Mouse (Mus musculus) heart, postnatal 0 days (tissue): ENCODE measurements around the gene Olfr1123. TPM values are rescaled to one million over a fixed set of nuclear protein-coding genes. Genes with fewer than 3 reads are reported as not detected.
"Not testable (repeated sequence)": the region's sequence is repeated elsewhere in the genome, so short reads cannot be mapped to it uniquely, and the experiment has no call there.

Experiments
- ATAC-seq: fragments of 200-750 bp; cut with Nextera tagmentation; 2 replicates; pipeline ENCODE4 v1.8.0; 2017; ENCODE audit warnings: low read depth, moderate number of reproducible peaks, moderate library complexity; ENCODE audit not compliant: insufficient read depth
- DNase-seq: peaks from one replicate; pipeline ENCODE4 v3.0.0-alpha.2; 2016; ENCODE audit warnings: low spot score
- H3K27ac ChIP-seq: fragments of 300-500 bp; sonication (generic); 2 replicates; pipeline ENCODE4 v1.5.1; 2014; ENCODE audit warnings: low read depth, mild to moderate bottlenecking
- H3K27me3 ChIP-seq: fragments of 300-500 bp; sonication (generic); 2 replicates; pipeline ENCODE4 v1.6.1; 2014; ENCODE audit warnings: low read length, mixed read lengths; ENCODE audit not compliant: control insufficient read depth, insufficient read depth
- H3K36me3 ChIP-seq: fragments of 300-500 bp; sonication (generic); replicated peaks from 2 replicates; pipeline ENCODE4 v1.6.1; 2014; ENCODE audit warnings: low read length, mixed read lengths; ENCODE audit not compliant: control insufficient read depth, insufficient read depth
- H3K4me1 ChIP-seq: fragments of 300-500 bp; sonication (generic); 2 replicates; pipeline ENCODE4 v1.6.1; 2014; ENCODE audit warnings: antibody characterized with exemption; ENCODE audit not compliant: control insufficient read depth, insufficient read depth
- H3K4me2 ChIP-seq: fragments of 300-500 bp; sonication (generic); 2 replicates; pipeline ENCODE4 v1.6.1; 2014; ENCODE audit warnings: low read depth, mild to moderate bottlenecking, low read length, moderate library complexity
- H3K4me3 ChIP-seq: fragments of 300-500 bp; sonication (generic); 2 replicates; pipeline ENCODE4 v1.5.1; 2014; ENCODE audit warnings: low read depth, low read length
- H3K9ac ChIP-seq: fragments of 300-500 bp; sonication (generic); replicated peaks from 2 replicates; pipeline ENCODE4 v1.6.1; 2014; ENCODE audit warnings: low read depth, low read length, mixed read lengths
- H3K9me3 ChIP-seq: fragments of 300-500 bp; sonication (generic); replicated peaks from 2 replicates; pipeline ENCODE4 v1.6.1; 2016; ENCODE audit warnings: low read length; ENCODE audit not compliant: control insufficient read depth
- CTCF ChIP-seq: IDR thresholded peaks from 2 replicates; pipeline ENCODE4 v1.5.1; 2016; ENCODE audit warnings: antibody characterized with exemption, control low read depth, low read depth
- EP300 ChIP-seq: IDR thresholded peaks from 2 replicates; pipeline ENCODE4 v1.6.1; 2016; ENCODE audit warnings: antibody characterized with exemption, low read depth
- WGBS: fragments of 180-500 bp; shearing (Covaris S2); extraction: QIAGEN DNeasy Blood & Tissue Kit; methylation state at CpG from one replicate; pipeline ENCODE4 v1.1.7; 2014; 5-methylcytosine and 5-hydroxymethylcytosine counted together
- polyA plus RNA-seq: library from polyadenylated mRNA; unstranded; fragments of >200 nt; fragmentation: Nextera tagmentation; extraction: Ambion mirVana; gene quantifications from 2 replicates; pipeline ENCODE4 v1.2.1, GENCODE M21; 2015
- total RNA-seq: library from RNA; depleted of rRNA; stranded (reverse); fragments of >200 nt; gene quantifications from 2 replicates; pipeline ENCODE4 v1.2.3, GENCODE M21; 2014; ENCODE audit warnings: low replicate concordance; rRNA removed

The Olfr1123 gene
- total and polyA plus RNA-seq, 2 experiments from 2014 or later, result not detected

GRCm38 (mm10) chr2:87394686-87395085 lies 21.7 kb upstream of the Olfr1123 start:
- 58% methylated on average over 7 of the region's 7 CpGs for WGBS
- peak; percentile 23 for TF ChIP-seq CTCF
- not testable (repeated sequence) for H3K4me3 ChIP-seq, DNase-seq, ATAC-seq, H3K4me2 ChIP-seq, H3K27ac ChIP-seq, H3K9me3 ChIP-seq, H3K9ac ChIP-seq, H3K36me3 ChIP-seq, H3K27me3 ChIP-seq, H3K4me1 ChIP-seq

DNA sequence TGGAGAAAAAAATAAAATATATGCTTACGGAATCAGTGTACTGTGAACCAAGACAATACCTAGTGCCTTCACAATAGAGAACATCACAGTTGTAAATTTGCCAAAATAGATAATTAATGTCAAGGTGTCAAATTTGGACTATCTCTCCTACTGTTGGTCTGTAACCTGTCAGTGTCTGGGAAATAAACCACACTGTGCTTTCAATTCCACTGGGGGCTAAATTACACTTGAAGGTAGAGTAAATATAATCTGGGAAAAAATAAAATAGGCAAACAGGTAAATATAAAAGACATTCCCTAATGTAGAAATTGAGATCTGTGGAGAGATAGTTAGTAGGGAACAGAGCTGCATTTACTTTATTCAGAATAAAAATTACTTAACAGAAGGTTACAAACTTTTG lies 13.5 kb downstream of the Olfr1123 start, which contains the start of gene Olfr1124:
TSS of gene Olfr1124 (plus strand) at position 301 of the 400 bp plus-strand sequence.
- H3K4me3 ChIP-seq, result no peak within 1 kb of the TSS
- H3K36me3 ChIP-seq, result no peaks in the 10 kb centered on the region
- no peak within 1 kb of the TSS for H3K9ac ChIP-seq
- DNase-seq (no peak), ATAC-seq (no peak)
- H3K27ac ChIP-seq, result no peak within 1 kb of the TSS
- no peak within 1 kb of the TSS for H3K4me2 ChIP-seq
- H3K27me3 ChIP-seq, result no peaks in the 10 kb centered on the region
- no peak for TF ChIP-seq EP300
- no peak for TF ChIP-seq CTCF
- no peaks in the 10 kb centered on the region for H3K4me1 ChIP-seq
- no peaks in the 10 kb centered on the region for H3K9me3 ChIP-seq
- 91% methylated on average over 1 of the region's 1 CpGs for WGBS

GRCm38 (mm10) chr2:87437731-87438130 lies 21.3 kb downstream of the Olfr1123 start:
- no peaks in the 10 kb centered on the region for H3K4me1 ChIP-seq
- ATAC-seq (no peak), DNase-seq (no peak)
- no peak overlapping the region for H3K4me2 ChIP-seq
- 85% methylated on average over 16 of the region's 16 CpGs for WGBS
- H3K9ac ChIP-seq, result no peak overlapping the region
- H3K36me3 ChIP-seq, result no peaks in the 10 kb centered on the region
- H3K27me3 ChIP-seq, result no peaks in the 10 kb centered on the region
- TF ChIP-seq CTCF (no peak), EP300 (no peak)
- H3K4me3 ChIP-seq, result no peak overlapping the region
- no peaks in the 10 kb centered on the region for H3K9me3 ChIP-seq
- H3K27ac ChIP-seq, result no peak overlapping the region

GRCm38 (mm10) chr2:87453662-87454061 lies 37.2 kb downstream of the Olfr1123 start, which contains the start of gene Olfr1126:
Olfr1126 (plus strand) TSS chr2:87453962.
- Histone ChIP-seq H3K9me3 (no peaks in the 10 kb centered on the region), H3K27me3 (no peaks in the 10 kb centered on the region), H3K4me1 (no peaks in the 10 kb centered on the region), H3K36me3 (no peaks in the 10 kb centered on the region), H3K4me2 (no peak within 1 kb of the TSS), H3K9ac (no peak within 1 kb of the TSS), H3K4me3 (no peak within 1 kb of the TSS), H3K27ac (no peak within 1 kb of the TSS)
- ATAC-seq (no peak), DNase-seq (no peak)
- TF ChIP-seq EP300 (no peak), CTCF (no peak)

DNA sequence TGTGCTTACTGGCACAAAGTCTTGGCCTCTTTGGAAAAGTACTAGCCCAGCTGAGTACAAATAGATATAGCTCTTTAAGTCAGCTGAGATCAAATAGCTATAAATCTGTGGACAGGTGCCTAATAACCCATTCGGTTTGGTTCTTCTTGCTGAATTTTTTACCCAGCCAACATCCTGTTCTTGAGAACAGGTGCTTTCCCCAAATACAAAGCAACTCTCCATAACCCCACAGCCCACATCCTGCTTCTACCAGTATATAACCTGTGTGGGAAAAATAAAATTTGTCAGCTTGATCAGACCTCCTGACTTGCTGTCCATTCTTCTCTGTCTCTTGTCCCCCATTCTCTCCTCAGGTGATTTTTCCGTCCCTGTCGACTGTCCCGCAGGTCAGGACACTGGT lies 45.3 kb downstream of the Olfr1123 start:
- DNase-seq (no peak), ATAC-seq (no peak)
- WGBS, result 71% methylated on average over 4 of the region's 4 CpGs
- TF ChIP-seq EP300, result no peak
- TF ChIP-seq CTCF, result no peak
- Histone ChIP-seq H3K9me3 (no peaks in the 10 kb centered on the region), H3K9ac (no peak overlapping the region), H3K4me1 (no peaks in the 10 kb centered on the region), H3K36me3 (no peaks in the 10 kb centered on the region), H3K27ac (no peak overlapping the region), H3K27me3 (no peaks in the 10 kb centered on the region), H3K4me2 (no peak overlapping the region), H3K4me3 (no peak overlapping the region)

Other genes with a start within 250 kb of the Olfr1123 start
- gene Olfr1112, start 228.8 kb upstream of the Olfr1123 start, total RNA-seq, result not detected in 2 replicates
- not detected in 2 replicates for gene Olfr1112, start 228.8 kb upstream of the Olfr1123 start, polyA plus RNA-seq
- gene Olfr1113, start 207.7 kb upstream of the Olfr1123 start, total RNA-seq, result not detected in 2 replicates
- not detected in 2 replicates for gene Olfr1113, start 207.7 kb upstream of the Olfr1123 start, polyA plus RNA-seq
- not detected in 2 replicates for gene Olfr1115, start 168.6 kb upstream of the Olfr1123 start, total RNA-seq
- not detected in 2 replicates for gene Olfr1115, start 168.6 kb upstream of the Olfr1123 start, polyA plus RNA-seq
- gene Olfr1116, start 149.1 kb upstream of the Olfr1123 start, total RNA-seq, result not detected in 2 replicates
- not detected in 2 replicates for gene Olfr1116, start 149.1 kb upstream of the Olfr1123 start, polyA plus RNA-seq
- gene Olfr1118, start 109.1 kb upstream of the Olfr1123 start, total RNA-seq, result not detected in 2 replicates
- not detected in 2 replicates for gene Olfr1118, start 109.1 kb upstream of the Olfr1123 start, polyA plus RNA-seq
- not detected in 2 replicates for gene Olfr1120, start 61.8 kb upstream of the Olfr1123 start, total RNA-seq
- gene Olfr1120, start 61.8 kb upstream of the Olfr1123 start, polyA plus RNA-seq, result not detected in 2 replicates
- gene Olfr1121, start 46.7 kb upstream of the Olfr1123 start, total RNA-seq, result not detected in 2 replicates
- not detected in 2 replicates for gene Olfr1121, start 46.7 kb upstream of the Olfr1123 start, polyA plus RNA-seq
- not detected in 2 replicates for gene Olfr1122, start 30.8 kb upstream of the Olfr1123 start, total RNA-seq
- not detected in 2 replicates for gene Olfr1122, start 30.8 kb upstream of the Olfr1123 start, polyA plus RNA-seq
- gene Olfr1124, start 13.6 kb downstream of the Olfr1123 start, total RNA-seq, result not detected in 2 replicates
- 0.04 TPM in 2 replicates for gene Olfr1124, start 13.6 kb downstream of the Olfr1123 start, polyA plus RNA-seq
- not detected in 2 replicates for gene Olfr1126, start 37.3 kb downstream of the Olfr1123 start, total RNA-seq
- not detected in 2 replicates for gene Olfr1126, start 37.3 kb downstream of the Olfr1123 start, polyA plus RNA-seq
- gene Pramel7, start 80.5 kb downstream of the Olfr1123 start, total RNA-seq, result not detected in 2 replicates
- gene Pramel7, start 80.5 kb downstream of the Olfr1123 start, polyA plus RNA-seq, result not detected in 2 replicates
- not detected in 2 replicates for gene Pramel6, start 89.9 kb downstream of the Olfr1123 start, total RNA-seq
- not detected in 2 replicates for gene Pramel6, start 89.9 kb downstream of the Olfr1123 start, polyA plus RNA-seq
- not detected in 2 replicates for gene Olfr153, start 115.2 kb downstream of the Olfr1123 start, total RNA-seq
- gene Olfr153, start 115.2 kb downstream of the Olfr1123 start, polyA plus RNA-seq, result not detected in 2 replicates
- gene Olfr1128, start 128.9 kb downstream of the Olfr1123 start, total RNA-seq, result not detected in 2 replicates
- not detected in 2 replicates for gene Olfr1128, start 128.9 kb downstream of the Olfr1123 start, polyA plus RNA-seq
- not detected in 2 replicates for gene Olfr1129, start 157.3 kb downstream of the Olfr1123 start, total RNA-seq
- not detected in 2 replicates for gene Olfr1129, start 157.3 kb downstream of the Olfr1123 start, polyA plus RNA-seq
- gene Olfr1130, start 189.6 kb downstream of the Olfr1123 start, total RNA-seq, result not detected in 2 replicates
- not detected in 2 replicates for gene Olfr1130, start 189.6 kb downstream of the Olfr1123 start, polyA plus RNA-seq
- gene Olfr1131, start 210.5 kb downstream of the Olfr1123 start, total RNA-seq, result not detected in 2 replicates
- gene Olfr1131, start 210.5 kb downstream of the Olfr1123 start, polyA plus RNA-seq, result not detected in 2 replicates
- not detected in 2 replicates for gene Olfr1132, start 220.9 kb downstream of the Olfr1123 start, total RNA-seq
- not detected in 2 replicates for gene Olfr1132, start 220.9 kb downstream of the Olfr1123 start, polyA plus RNA-seq
- not detected in 2 replicates for gene Olfr1133, start 230.7 kb downstream of the Olfr1123 start, total RNA-seq
- not detected in 2 replicates for gene Olfr1133, start 230.7 kb downstream of the Olfr1123 start, polyA plus RNA-seq
- gene Olfr1134, start 241.8 kb downstream of the Olfr1123 start, total RNA-seq, result not detected in 2 replicates
- gene Olfr1134, start 241.8 kb downstream of the Olfr1123 start, polyA plus RNA-seq, result not detected in 2 replicates